Mouse (Mus musculus) heart, postnatal 0 days (tissue): ENCODE measurements around the gene Dchs1.

Source experiments
- CTCF ChIP-seq: IDR thresholded peaks from 2 replicates; pipeline ENCODE4 v1.5.1; 2016; ENCODE audit warnings: antibody characterized with exemption, control low read depth, low read depth
- EP300 ChIP-seq: IDR thresholded peaks from 2 replicates; pipeline ENCODE4 v1.6.1; 2016; ENCODE audit warnings: antibody characterized with exemption, low read depth

- TF ChIP-seq EP300: no peak
- no peak for TF ChIP-seq CTCF
Observed at GRCm38 (mm10) chr7:105803428-105803827, 16.0 kb upstream of the Dchs1 start.
